In the genomic region with DNA sequence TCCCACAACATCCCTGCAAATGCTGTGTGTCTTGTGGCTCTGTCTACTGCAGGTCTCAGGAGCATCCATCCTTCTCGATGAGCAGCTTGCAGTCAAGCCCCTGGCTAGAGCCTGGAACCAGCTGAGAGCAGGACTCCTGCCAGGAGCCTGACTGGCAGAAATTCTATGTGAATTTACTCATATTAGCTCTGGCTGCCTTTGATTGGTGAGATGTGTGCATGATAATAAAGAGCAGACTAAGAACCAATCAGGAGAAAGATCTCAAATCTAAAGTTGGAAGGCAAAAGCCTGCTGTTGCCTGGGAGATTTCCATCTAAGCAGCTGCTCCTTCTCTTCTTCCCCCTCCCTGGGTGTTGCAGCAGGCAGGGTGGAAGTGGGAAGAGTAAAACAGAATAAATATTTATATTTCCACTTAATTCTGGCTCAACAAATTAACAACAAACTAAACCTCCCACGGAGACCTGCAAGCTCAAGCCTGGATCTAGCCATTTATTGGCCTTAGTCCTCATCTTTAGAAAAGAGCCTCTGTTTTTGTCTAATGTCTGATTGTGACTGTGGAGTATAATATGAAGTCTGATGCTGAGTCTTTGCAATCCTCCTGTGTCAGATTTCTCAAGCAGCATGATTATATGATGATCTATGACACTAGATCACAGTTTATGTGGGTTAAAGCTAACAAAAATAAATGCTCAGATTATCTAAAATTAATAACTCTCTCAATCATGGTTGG, we compare ENCODE assay signal across 8 mouse cellular contexts.
DNase-seq lines count a peak whose midpoint lies in the region; ATAC-seq and TF ChIP-seq lines count a peak whose summit lies in the region.

No protein-coding gene starts in this region.

- peak; percentile 96 for ATAC-seq in hindbrain, postnatal 0 days
- peak; percentile 97 for ATAC-seq in lung, embryonic 14.5 days (ENCODE audit: insufficient read depth)

- H3K4me2 ChIP-seq in hindbrain, postnatal 0 days (ENCODE audit: low read depth, low read length), result peak overlapping the region; percentile 16
- H3K4me2 ChIP-seq in lung, embryonic 14.5 days, result peak overlapping the region; percentile 23

- no peaks in the 10 kb centered on the region for H3K27me3 ChIP-seq in hindbrain, postnatal 0 days (ENCODE audit: insufficient read depth, low read length)
- no peaks in the 10 kb centered on the region for H3K27me3 ChIP-seq in lung, embryonic 14.5 days (ENCODE audit: insufficient read depth, low read length)

- H3K27ac ChIP-seq in hindbrain, postnatal 0 days, result 0 out of 2 replicates have a peak overlapping the region, but pooled peaks have one; percentile 20
- peak overlapping the region; percentile 18; the same call in 1 of the 2 replicates for H3K27ac ChIP-seq in lung, embryonic 14.5 days (ENCODE audit: low read depth)

- no peak overlapping the region for H3K9ac ChIP-seq in hindbrain, postnatal 0 days (replicated peaks; ENCODE audit: low read length)
- no peak overlapping the region for H3K9ac ChIP-seq in lung, embryonic 14.5 days

- DNase-seq in kidney, postnatal 10 days, result peak; percentile 36
- no peak for DNase-seq in kidney, adult 18-20 months
- peak; percentile 94 for DNase-seq in cerebellum, adult 9-11 months
- DNase-seq in hindbrain, postnatal 0 days (ENCODE audit: low spot score), result peak; percentile 80
- peak; percentile 84 for DNase-seq in lung, embryonic 14.5 days
- peak; percentile 56 to 69 for DNase-seq in right cerebral cortex, postnatal 36 days (ENCODE audit: low spot score in 2 of 2)
- DNase-seq in spleen, postnatal 36 days (ENCODE audit: low spot score in 2 of 2), result no peak
- no peak for DNase-seq in spleen, postnatal 4 days (ENCODE audit: low spot score in 2 of 2)

- no peaks in the 10 kb centered on the region for H3K4me1 ChIP-seq in hindbrain, postnatal 0 days (ENCODE audit: insufficient read depth, low read length)
- H3K4me1 ChIP-seq in lung, embryonic 14.5 days (ENCODE audit: insufficient read depth), result no peaks in the 10 kb centered on the region

- WGBS in hindbrain, postnatal 0 days, result 31% methylated on average over 2 of the region's 2 CpGs
- WGBS in lung, embryonic 14.5 days, result 28% methylated on average over 2 of the region's 2 CpGs

- peak overlapping the region; percentile 19; the same call in 1 of the 2 replicates for H3K4me3 ChIP-seq in hindbrain, postnatal 0 days (ENCODE audit: low read length)
- peak overlapping the region; percentile 15; the same call in 1 of the 2 replicates for H3K4me3 ChIP-seq in lung, embryonic 14.5 days (ENCODE audit: low read depth, low read length)

- no peaks in the 10 kb centered on the region for H3K9me3 ChIP-seq in hindbrain, postnatal 0 days (ENCODE audit: low read length)
- no peaks in the 10 kb centered on the region for H3K9me3 ChIP-seq in lung, embryonic 14.5 days (ENCODE audit: low read depth, low read length)

- H3K36me3 ChIP-seq in hindbrain, postnatal 0 days (ENCODE audit: insufficient read depth, low read length), result no peaks in the 10 kb centered on the region
- no peaks in the 10 kb centered on the region for H3K36me3 ChIP-seq in lung, embryonic 14.5 days (ENCODE audit: insufficient read depth)

- no peak for TF ChIP-seq CTCF in hindbrain, postnatal 0 days (IDR thresholded peaks at IDR 0.05; ENCODE audit: low read depth)
- no peak for TF ChIP-seq CTCF in lung, embryonic 14.5 days (IDR thresholded peaks at IDR 0.05; ENCODE audit: low read depth)

Comparison
In these comparisons a context has a peak if more than half of its experiments do, and no peak if none do; other contexts are left out.
1. DNase-seq: peak in kidney, postnatal 10 days (single experiment), cerebellum, adult 9-11 months (single experiment), hindbrain, postnatal 0 days (single experiment), lung, embryonic 14.5 days (single experiment) and right cerebral cortex, postnatal 36 days (2 of 2); none in kidney, adult 18-20 months (single experiment), spleen, postnatal 36 days (0 of 2) and spleen, postnatal 4 days (0 of 2).